Mouse (Mus musculus) layer of hippocampus, adult 6 months (tissue): ENCODE data around the gene Vangl2. TPM values are rescaled to one million over a fixed set of nuclear protein-coding genes. Genes with fewer than 3 reads are reported as not detected.

Experiments
- long read RNA-seq, 2 experiments: library from polyadenylated mRNA; unstranded; transcript quantifications; one replicate each; pipeline ENCODE4 v2.0.0; 2019 to 2020
- polyA plus RNA-seq: library from polyadenylated mRNA; unstranded; fragments of <200 nt; fragmentation: Nextera tagmentation; gene quantifications from 2 replicates; pipeline ENCODE4 v1.2.3, GENCODE M21; 2021

Vangl2 gene
- polyA plus RNA-seq = 10.3 and 11.7 TPM in 2 replicates
- long read RNA-seq, experiment 1, full-length matches to known transcripts = 6 of 11 reads
- long read RNA-seq, experiment 1, partial matches to known transcripts = 0 of 11 reads
- long read RNA-seq, experiment 1, other reads (novel, unspliced or antisense) = 5 of 11 reads
- long read RNA-seq, experiment 2, full-length matches to known transcripts = 23 of 36 reads
- long read RNA-seq, experiment 2, partial matches to known transcripts = 3 of 36 reads
- long read RNA-seq, experiment 2, other reads (novel, unspliced or antisense) = 10 of 36 reads

GRCm38 (mm10) chr1:172028394-172029275, at the start of gene Vangl2:
Gene Vangl2 (minus strand): TSS chr1:172028444.

GRCm38 (mm10) chr1:172057491-172057921, 29.3 kb upstream of the Vangl2 start, which contains the start of gene Nhlh1:
Gene Nhlh1 (minus strand): TSS chr1:172057573.

Other genes starting within 250 kb of the Vangl2 start
- gene Cd84, start 188.7 kb downstream of the Vangl2 start, polyA plus RNA-seq = 2.1 and 2.5 TPM in 2 replicates
- gene Gm10521, start 132.8 kb downstream of the Vangl2 start, polyA plus RNA-seq = not detected in 2 replicates
- 0.41 and 1.1 TPM in 2 replicates for gene Slamf6, start 110.9 kb downstream of the Vangl2 start, polyA plus RNA-seq
- 0.39 and 0.53 TPM in 2 replicates for gene Nhlh1, start 29.1 kb upstream of the Vangl2 start, polyA plus RNA-seq
- gene Copa, start 54.1 kb upstream of the Vangl2 start, polyA plus RNA-seq = 110 and 111 TPM in 2 replicates
- 40.9 and 41.7 TPM in 2 replicates for gene Ncstn, start 54.4 kb upstream of the Vangl2 start, polyA plus RNA-seq
- gene Pex19, start 98.3 kb upstream of the Vangl2 start, polyA plus RNA-seq = 87.1 and 95.5 TPM in 2 replicates
- gene Dcaf8, start 119.6 kb upstream of the Vangl2 start, polyA plus RNA-seq = 49.7 and 59.1 TPM in 2 replicates
- gene Pea15a, start 178.4 kb upstream of the Vangl2 start, polyA plus RNA-seq = 433 and 485 TPM in 2 replicates
- 0.90 and 0.97 TPM in 2 replicates for gene Casq1, start 191.4 kb upstream of the Vangl2 start, polyA plus RNA-seq
- not detected in 2 replicates for gene Atp1a4, start 230.0 kb upstream of the Vangl2 start, polyA plus RNA-seq
- 87.6 and 111 TPM in 2 replicates for gene Igsf8, start 233.2 kb upstream of the Vangl2 start, polyA plus RNA-seq